Mouse (Mus musculus) cerebellum, postnatal 25 days (tissue): ENCODE measurements around the gene Ccm2.
"Not testable (repeated sequence)": the region's sequence is repeated elsewhere in the genome, so short reads cannot be mapped to it uniquely, and the experiment has no call there.

ENCODE experiments used
- DNase-seq, 2 experiments: peaks; one replicate each; pipeline ENCODE4 v3.0.0; 2021; ENCODE audit warnings: mixed read lengths in 2 of 2

The Ccm2 gene

GRCm38 (mm10) chr11:6546205-6547013, at the start of gene Ccm2:
TSS of gene Ccm2 (plus strand) at chr11:6546887.
- DNase-seq: peak; percentile 97 to 99

DNA sequence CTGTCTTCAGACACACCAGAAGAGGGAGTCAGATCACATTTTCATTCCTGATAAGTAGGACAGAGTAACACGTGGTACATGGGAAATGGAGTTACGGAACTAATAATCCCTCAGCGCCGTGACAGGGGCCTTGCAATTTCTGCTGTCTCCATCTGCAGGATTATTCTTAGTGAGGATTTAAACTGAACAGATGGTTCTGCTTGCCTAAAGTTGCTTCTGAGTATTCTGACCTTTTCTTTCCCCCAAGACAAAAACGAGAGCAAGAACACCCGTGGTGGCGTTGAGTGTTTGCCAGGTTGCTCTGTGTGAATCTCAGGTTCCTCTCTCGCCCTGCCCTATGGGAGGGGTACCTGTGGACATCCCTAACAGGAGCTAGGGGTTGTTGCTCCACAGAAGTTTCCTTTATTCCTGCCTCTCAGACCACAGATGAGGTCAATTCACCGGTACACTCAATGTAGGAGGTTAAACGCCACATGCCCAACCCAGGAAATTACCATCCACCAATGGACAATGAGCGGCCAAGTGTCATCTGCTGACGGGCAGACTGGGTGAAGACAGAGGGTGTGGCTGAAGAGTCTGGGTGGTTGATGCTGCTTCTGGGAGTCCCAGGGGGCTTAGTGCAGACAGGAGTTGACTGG, 49.3 kb upstream of the Ccm2 start:
- peak; percentile 69 to 83 for DNase-seq

DNA sequence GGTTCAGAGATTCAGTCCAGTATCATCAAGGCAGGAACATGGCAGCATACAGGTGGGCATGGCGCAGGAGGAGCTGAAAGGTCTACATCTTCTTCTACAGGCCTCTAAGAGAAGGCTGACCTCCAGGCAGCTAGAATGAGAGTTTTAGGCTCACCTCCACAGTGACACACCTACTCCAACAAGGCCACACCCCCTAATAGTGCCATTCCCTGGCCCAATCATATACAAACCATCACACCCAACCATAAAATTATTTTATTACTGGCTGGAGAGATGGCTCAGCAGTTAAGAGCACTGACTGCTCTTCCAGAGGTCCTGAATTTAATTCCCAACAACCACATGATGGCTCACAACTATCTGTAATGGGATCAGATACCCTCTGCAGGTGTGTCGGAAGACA, 44.2 kb upstream of the Ccm2 start:
- DNase-seq: no peak

DNA sequence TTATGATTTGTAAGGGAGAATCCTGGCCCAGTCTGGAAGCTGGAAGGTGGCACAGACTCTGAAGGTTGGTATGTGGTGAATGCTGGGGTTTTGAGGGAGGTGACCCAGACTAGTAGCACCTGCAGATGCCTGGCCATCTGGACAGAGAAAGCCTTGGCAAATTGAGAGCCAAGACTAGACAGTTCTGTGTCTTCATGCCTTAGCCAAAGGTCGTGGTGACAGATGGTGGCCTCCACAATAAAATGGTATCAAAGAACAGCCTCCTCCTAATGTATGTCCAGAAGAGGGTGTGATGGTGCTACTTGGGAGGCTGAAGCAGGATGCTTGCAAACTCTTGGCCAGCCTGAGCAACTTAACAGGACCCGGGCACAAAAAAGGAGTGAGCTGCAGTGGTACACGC, 42.5 kb upstream of the Ccm2 start:
- peak; percentile 78 to 85 for DNase-seq

DNA sequence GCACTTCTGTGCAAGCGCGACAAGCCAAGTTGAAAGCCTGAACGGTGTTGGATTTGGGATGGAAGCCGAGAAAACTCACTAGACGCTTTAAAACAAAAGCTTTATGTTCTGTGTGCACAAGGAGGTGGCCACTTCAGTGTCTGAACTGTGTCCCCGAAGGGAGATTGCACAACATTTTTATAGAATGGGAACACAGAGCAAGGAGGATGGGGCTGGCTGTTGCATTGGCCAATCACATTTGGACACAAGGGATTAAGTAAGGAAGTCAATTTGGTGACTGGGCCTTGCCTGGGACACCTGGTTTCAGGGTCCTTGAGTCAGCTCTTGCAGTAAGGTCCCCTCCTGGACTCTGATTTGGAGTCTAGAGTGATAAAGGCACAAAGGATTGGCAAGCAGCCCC, 42.0 kb upstream of the Ccm2 start:
- DNase-seq: no peak

- DNase-seq: no peak
Measured at GRCm38 (mm10) chr11:6506516-6506915, 40.2 kb upstream of the Ccm2 start.

GRCm38 (mm10) chr11:6508269-6508876, 38.3 kb upstream of the Ccm2 start:
- no peak for DNase-seq

- peak; percentile 25 to 61 for DNase-seq
Measured at GRCm38 (mm10) chr11:6514837-6515236, 31.9 kb upstream of the Ccm2 start.

GRCm38 (mm10) chr11:6519491-6520033, 27.1 kb upstream of the Ccm2 start:
- no peak for DNase-seq

- DNase-seq: no peak
Measured at GRCm38 (mm10) chr11:6520507-6521173, 26.0 kb upstream of the Ccm2 start, which contains the start of gene Myo1g. TSS of gene Myo1g (minus strand) at chr11:6520965.

DNA sequence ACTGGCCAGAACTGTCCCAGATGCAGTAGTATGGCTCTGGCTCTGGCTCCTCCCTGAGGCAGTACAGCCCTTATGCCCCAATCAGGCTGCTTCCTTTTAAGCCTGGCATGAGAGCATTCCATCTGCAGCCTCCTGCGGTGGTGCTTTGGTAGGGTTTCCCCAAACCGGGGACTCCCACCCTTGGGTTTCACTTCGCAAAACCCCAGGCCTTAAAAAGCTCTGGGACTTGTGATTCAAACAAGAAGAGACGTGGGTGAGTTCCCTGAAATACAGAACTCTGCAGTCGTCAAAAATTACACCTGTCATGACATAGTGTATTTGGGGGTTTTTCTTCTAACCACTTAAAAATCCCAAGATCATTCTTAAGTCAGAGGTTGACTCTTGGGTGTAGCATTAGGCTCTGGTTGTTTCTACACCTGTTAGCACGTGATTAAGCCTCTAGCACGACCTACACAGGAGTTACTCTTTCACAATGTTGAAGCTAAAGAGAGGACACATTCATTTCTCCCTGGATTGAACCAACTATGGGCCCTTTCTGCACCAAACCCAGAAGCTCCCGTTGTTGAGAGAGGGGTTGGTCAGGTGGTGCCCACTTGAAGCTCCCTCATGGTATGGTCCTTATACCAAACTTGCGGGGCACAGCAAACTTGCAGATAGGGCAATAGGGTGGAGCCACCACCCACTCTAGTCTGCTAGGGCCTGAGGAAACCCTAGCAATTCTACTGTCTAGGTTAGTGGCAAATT, 23.7 kb upstream of the Ccm2 start:
- DNase-seq: no peak

GRCm38 (mm10) chr11:6523662-6524088, 23.0 kb upstream of the Ccm2 start:
- DNase-seq: no peak

GRCm38 (mm10) chr11:6524165-6524879, 22.4 kb upstream of the Ccm2 start:
- DNase-seq: no peak

- no peak for DNase-seq
Measured at GRCm38 (mm10) chr11:6524880-6525238, 21.8 kb upstream of the Ccm2 start.

GRCm38 (mm10) chr11:6525241-6525640, 21.4 kb upstream of the Ccm2 start:
- no peak for DNase-seq

DNA sequence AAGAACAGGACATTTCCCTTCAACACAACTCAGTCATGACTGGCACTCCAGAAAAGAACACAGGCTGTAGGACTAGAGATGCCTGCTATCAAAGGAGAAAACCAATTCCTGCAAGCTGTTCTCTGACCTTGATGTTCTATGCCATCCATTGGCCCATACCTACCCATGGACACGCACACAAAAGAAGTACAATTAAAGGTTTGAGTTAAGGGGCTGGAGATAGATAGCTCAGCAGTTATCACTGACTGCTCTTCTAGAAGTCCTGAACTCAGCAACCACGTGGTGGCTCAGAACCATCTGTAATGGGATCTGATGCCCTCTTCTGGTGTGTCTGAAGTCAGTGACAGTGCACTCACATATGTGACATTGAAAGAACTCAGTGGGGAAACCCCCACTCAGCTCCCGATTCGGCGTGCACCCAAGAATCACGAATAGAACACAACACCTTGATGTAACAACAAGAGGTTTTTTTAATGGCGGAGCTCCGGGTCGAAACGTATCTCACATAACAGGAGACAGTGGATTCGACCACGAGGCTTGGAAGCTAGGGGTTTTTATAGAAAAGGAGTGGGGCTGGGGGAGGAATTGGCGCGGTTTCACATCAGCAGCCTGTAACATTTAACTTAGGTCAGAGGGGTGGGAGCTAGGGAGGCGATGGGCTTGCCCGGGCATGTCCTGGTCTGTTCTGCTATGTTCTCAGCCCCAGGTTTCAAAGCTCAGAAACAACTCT, 20.0 kb upstream of the Ccm2 start:
- not testable (repeated sequence) for DNase-seq

DNA sequence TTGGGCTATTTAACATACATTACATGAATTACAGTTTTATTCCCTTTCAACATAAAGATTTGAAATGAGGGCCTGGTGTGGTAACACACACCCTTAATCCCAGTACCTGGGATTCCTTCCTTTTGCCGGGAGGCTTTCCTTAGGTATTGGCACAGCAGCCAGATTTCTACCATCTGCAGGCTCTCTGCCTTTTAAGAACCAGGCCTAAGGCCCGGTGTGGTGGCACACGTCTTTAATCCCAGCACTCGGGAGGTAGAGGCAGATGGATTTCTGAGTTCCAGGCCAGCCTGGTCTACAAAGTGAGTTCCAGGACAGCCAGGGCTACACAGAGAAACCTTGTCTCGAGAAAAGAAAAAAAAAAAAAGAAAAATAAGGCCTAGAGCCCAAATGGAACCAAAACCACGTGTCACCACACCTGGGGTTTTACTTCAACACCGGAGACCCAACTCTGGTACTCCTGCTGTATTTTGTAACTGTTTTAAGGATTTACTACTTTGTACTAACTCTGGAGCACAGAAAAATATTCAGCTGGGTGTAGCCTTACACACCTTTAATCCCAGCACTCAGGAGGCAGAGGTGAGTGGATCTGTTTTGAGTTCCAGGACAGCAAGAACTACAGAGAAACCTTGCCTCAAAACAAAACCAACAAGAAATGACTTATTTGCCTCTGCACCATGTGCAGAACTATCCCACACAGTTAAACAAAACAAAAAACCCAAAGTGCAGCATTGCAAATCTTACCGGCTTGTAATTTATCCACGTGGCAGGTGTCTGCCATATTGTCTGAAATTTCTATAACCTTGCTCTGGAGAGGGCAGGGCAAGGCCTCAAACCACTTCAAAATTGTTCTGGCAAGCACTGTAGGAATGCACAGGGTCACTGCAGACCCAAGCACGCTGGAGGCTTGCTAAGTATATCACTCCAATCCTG, 19.2 kb upstream of the Ccm2 start:
- DNase-seq: no peak

DNA sequence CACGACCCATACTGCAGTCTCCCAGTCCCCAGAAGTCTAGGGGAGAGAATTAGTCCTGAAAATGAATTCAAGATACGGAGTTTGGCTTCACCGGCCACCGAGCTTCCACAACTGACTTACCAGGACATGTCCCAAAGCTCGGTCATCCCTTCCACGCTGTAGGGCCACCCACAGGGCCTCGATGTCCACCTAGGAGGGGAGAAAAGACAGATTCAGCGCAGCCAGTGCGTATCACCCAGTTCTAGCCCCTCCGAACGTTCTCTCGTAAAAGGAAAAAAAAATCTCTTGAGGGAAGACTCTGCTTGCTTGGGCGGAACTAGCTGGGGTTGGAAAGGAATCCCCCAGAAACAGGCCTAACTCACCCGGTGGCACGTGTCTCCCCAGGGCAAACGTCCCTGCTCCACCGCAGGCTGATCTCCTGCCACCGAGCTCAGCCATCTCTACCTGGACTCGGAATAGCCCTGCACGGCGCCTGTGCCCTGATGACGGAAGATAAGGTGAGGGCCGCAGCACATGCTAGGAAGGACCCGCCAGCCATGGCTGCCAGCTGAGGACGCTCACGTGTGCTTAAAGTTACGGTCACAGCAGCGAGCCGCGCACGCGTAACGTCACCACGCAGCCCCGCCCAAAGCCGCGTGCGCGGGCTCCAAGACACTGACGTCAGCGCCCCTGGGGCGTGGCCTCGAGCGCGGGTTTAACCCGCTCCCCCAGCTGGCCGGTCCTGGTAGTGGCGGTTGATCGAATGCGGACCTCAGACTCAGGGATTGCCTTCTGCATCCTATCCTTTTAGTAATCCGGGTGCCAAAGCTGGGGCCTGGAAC, 18.3 kb upstream of the Ccm2 start:
- DNase-seq: peak; percentile 99 to 100

DNA sequence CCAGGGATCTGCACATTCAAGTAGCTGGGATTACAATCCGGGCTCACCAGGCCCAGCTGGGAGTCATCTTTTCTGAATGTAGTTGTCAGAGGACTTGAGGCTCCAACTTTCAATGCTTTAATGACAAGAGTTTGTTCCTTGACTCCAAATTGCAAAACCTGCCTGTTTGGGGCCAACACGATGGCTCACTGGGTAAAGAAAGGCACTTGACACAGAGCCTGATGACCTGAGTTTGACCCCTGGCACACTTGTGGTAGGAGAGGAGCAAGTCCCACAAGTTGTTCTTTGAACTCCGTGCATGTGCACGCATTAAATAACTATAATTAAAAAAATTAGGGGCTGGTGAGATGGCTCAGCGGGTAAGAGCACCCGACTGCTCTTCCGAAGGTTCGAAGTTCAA, 16.7 kb upstream of the Ccm2 start:
- no peak for DNase-seq
